Mouse (Mus musculus): ENCODE data around the gene Nrp2.
A peak's percentile ranks its signal among the peaks of the same experiment; 100 is the strongest.

Nrp2 gene

GRCm38 (mm10) chr1:62859556-62860300, 156.6 kb downstream of the Nrp2 start:
- DNase-seq (ENCODE audit: low read depth) = peak; percentile 2

GRCm38 (mm10) chr1:62860327-62860726, 157.2 kb downstream of the Nrp2 start:
- no peak for DNase-seq (ENCODE audit: low read depth)

- DNase-seq (ENCODE audit: low read depth) = no peak
Observed at GRCm38 (mm10) chr1:62860788-62861187, 157.7 kb downstream of the Nrp2 start.

Measured in c-Kit-positive CD71-positive TER-119-negative erythroid progenitor cells, embryonic 14.5 days (primary cell).